Comparison of ENCODE assay signal across 26 mouse cellular contexts in the genomic region with DNA sequence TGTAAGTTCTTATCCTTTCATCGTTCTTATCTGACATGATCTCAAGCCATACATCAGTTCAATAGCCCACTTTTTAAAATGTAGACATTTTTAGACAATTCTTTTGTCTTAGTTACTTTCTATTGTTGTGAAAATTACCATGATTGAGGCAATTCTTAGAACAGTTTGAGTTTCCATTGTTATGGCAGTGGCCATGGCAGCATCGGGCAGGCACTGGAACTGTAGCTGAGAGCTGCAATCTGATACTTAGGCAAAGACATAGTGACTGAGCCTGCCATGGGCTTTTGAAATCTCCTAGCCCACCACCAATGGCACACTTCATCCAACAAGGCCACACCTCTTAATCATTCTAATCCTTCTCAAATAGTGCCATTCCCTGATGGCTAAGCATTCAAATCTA.
"Had no signal": no experiment of that assay in that cellular context is flagged by ENCODE, and none has a peak within 500 bp of the region (broad histone marks: within the 10 kb centered on the region; RNA-seq: fewer than 3 reads in every experiment).

No protein-coding gene starts in this region.

- H3K9ac ChIP-seq: heart, embryonic 12.5 days; hindbrain, embryonic 12.5 days; hindbrain, embryonic 14.5 days; intestine, embryonic 15.5 days; limb, embryonic 12.5 days; liver, embryonic 13.5 days; liver, embryonic 15.5 days had no signal

- H3K4me3 ChIP-seq: heart, embryonic 10.5 days; heart, embryonic 12.5 days; hindbrain, embryonic 10.5 days; hindbrain, embryonic 12.5 days; intestine, embryonic 15.5 days; layer of hippocampus, adult 2 months; left cerebral cortex, adult 2 months; limb, embryonic 10.5 days; limb, embryonic 12.5 days; liver, embryonic 13.5 days; liver, embryonic 15.5 days had no signal

- H3K9me3 ChIP-seq: heart, embryonic 10.5 days; heart, embryonic 12.5 days; hindbrain, embryonic 10.5 days; hindbrain, embryonic 12.5 days; intestine, embryonic 15.5 days; limb, embryonic 10.5 days; limb, embryonic 12.5 days; liver, embryonic 13.5 days; liver, embryonic 15.5 days had no signal

- H3K4me2 ChIP-seq: heart, embryonic 12.5 days; hindbrain, embryonic 12.5 days; hindbrain, embryonic 14.5 days; intestine, embryonic 15.5 days; limb, embryonic 12.5 days; liver, embryonic 11.5 days; liver, embryonic 13.5 days; liver, embryonic 15.5 days had no signal

- DNase-seq: gastrocnemius, postnatal 25 days; heart, adult 18-20 months; heart, postnatal 10 days; heart, postnatal 4 days; kidney, adult 18-20 months; kidney, adult 8-10 months; kidney, postnatal 10 days; kidney, postnatal 25 days; kidney, postnatal 4 days; liver; liver, embryonic 13.5 days had no signal

- H3K36me3 ChIP-seq: intestine, embryonic 15.5 days; limb, embryonic 12.5 days had no signal

- ATAC-seq: hindbrain, embryonic 16.5 days; inflammation-experienced regulatory T-cells, adult 6 months; intestine, embryonic 15.5 days; intestine, postnatal 0 days had no signal

- H3K27me3 ChIP-seq: heart, embryonic 12.5 days; hindbrain, embryonic 12.5 days; intestine, embryonic 15.5 days; limb, embryonic 12.5 days; liver, embryonic 13.5 days; liver, embryonic 15.5 days had no signal

- H3K4me1 ChIP-seq: heart, embryonic 10.5 days; heart, embryonic 12.5 days; hindbrain, embryonic 10.5 days; hindbrain, embryonic 12.5 days; intestine, embryonic 15.5 days; limb, embryonic 10.5 days; limb, embryonic 12.5 days; liver, embryonic 15.5 days had no signal

- H3K27ac ChIP-seq: heart, embryonic 10.5 days; hindbrain, embryonic 10.5 days; hindbrain, embryonic 12.5 days; hindbrain, embryonic 14.5 days; intestine, embryonic 15.5 days; layer of hippocampus, adult 2 months; left cerebral cortex, adult 2 months; limb, embryonic 10.5 days; limb, embryonic 12.5 days; liver, embryonic 13.5 days; liver, embryonic 15.5 days had no signal
